Mouse (Mus musculus): ENCODE data around the gene Spcs2.

GRCm38 (mm10) chr7:99836781-99837180, 26.5 kb downstream of the Spcs2 start:
- TF ChIP-seq GATA1 (IDR thresholded peaks at IDR 0.05; ENCODE audit: low read length) (no peak), TAL1 (IDR thresholded peaks at IDR 0.05; ENCODE audit: low read length) (no peak)
